Mouse (Mus musculus) ES-E14 (cell line): ENCODE measurements around the gene Fbxo36. TPM values are rescaled to one million over a fixed set of nuclear protein-coding genes. Genes with fewer than 3 reads are reported as not detected.

Source experiments
- DNase-seq: peaks from one replicate; pipeline ENCODE4 v3.0.0-alpha.2; 2013; ENCODE audit warnings: low read depth, low spot score
- H3K27ac ChIP-seq: 2 replicates; pipeline ENCODE4 v1.5.1; 2012; ENCODE audit warnings: low read depth, mild to moderate bottlenecking, low read length, moderate library complexity, mixed read lengths; ENCODE audit not compliant: poor library complexity, insufficient read depth, severe bottlenecking
- H3K36me3 ChIP-seq: 2 replicates; pipeline ENCODE4 v1.6.1; 2012; ENCODE audit warnings: mild to moderate bottlenecking, low read length, moderate library complexity, mixed read lengths; ENCODE audit not compliant: control insufficient read depth, poor library complexity, insufficient read depth, severe bottlenecking
- H3K4me1 ChIP-seq, 2 experiments: fragments of 150-350 bp in 1 of 2; sonication (generic) in 1 of 2; 2 replicates each; pipeline ENCODE4 v1.6.1; 2012; ENCODE audit warnings: low read length in 2 of 2, mild to moderate bottlenecking in 1 of 2, mixed read lengths in 1 of 2; ENCODE audit not compliant: control insufficient read depth in 2 of 2, insufficient read depth in 2 of 2, poor library complexity in 1 of 2
- H3K4me3 ChIP-seq, 2 experiments: fragments of 150-350 bp in 1 of 2; sonication (generic) in 1 of 2; 2 replicates each; pipeline ENCODE4 v1.5.1; 2012; ENCODE audit warnings: low read length in 2 of 2, low read depth in 1 of 2, mild to moderate bottlenecking in 1 of 2, mixed read lengths in 1 of 2; ENCODE audit not compliant: insufficient read depth in 1 of 2, poor library complexity in 1 of 2, severe bottlenecking in 1 of 2
- H3K9ac ChIP-seq: 2 replicates; pipeline ENCODE4 v1.6.1; 2012; ENCODE audit warnings: low read depth, mild to moderate bottlenecking, low read length, mixed read lengths; ENCODE audit not compliant: poor library complexity, insufficient read depth, severe bottlenecking
- H3K9me3 ChIP-seq: fragments of 150-350 bp; sonication (generic); 2 replicates; pipeline ENCODE4 v1.6.1; 2012; ENCODE audit warnings: low read depth, mild to moderate bottlenecking, low read length; ENCODE audit not compliant: control insufficient read depth, insufficient read depth
- CHD2 ChIP-seq: IDR thresholded peaks from 2 replicates; pipeline ENCODE4 v1.6.1; 2014; ENCODE audit warnings: mild to moderate bottlenecking, low read depth, low read length, inconsistent platforms
- HCFC1 ChIP-seq: IDR thresholded peaks from 2 replicates; pipeline ENCODE4 v1.6.1; 2012; ENCODE audit warnings: low read length, inconsistent platforms, borderline replicate concordance; ENCODE audit not compliant: insufficient read depth
- MAFK ChIP-seq: IDR thresholded peaks from 2 replicates; pipeline ENCODE4 v1.6.1; 2014; ENCODE audit warnings: mild to moderate bottlenecking, low read depth, low read length, inconsistent platforms; ENCODE audit not compliant: insufficient read depth
- ZC3H11A ChIP-seq: IDR thresholded peaks from 2 replicates; pipeline ENCODE4 v1.6.1; 2012; ENCODE audit warnings: low read depth, mild to moderate bottlenecking, inconsistent platforms, low read length, borderline replicate concordance
- ZNF384 ChIP-seq: IDR thresholded peaks from 2 replicates; pipeline ENCODE4 v1.6.1; 2012; ENCODE audit warnings: low read depth, low read length, inconsistent platforms
- in situ Hi-C, 2 experiments: fragments of 600-800 bp; cut with MboI; formaldehyde crosslinking; loops; one replicate each; pipeline ENCODE4 v1.15.1; 2025; ENCODE audit warnings: low sequenced_read_pairs in 2 of 2, inconsistent platforms in 1 of 2; ENCODE audit not compliant: unreplicated experiment in 2 of 2
- total RNA-seq: library from RNA; depleted of rRNA; stranded (reverse); fragments of 300-350 nt; gene quantifications from 2 replicates; pipeline ENCODE4 v1.2.3, GENCODE M21; 2012

Fbxo36 gene
- total RNA-seq, 1 experiment = 4.3 TPM

- 0 out of 2 replicates have a peak, but pooled peaks have one; percentile 42 for TF ChIP-seq ZNF384
- TF ChIP-seq HCFC1 = no peak
- H3K9me3 ChIP-seq = no peaks in the 10 kb centered on the region
- peaks cover 2% of the 10 kb centered on the region; the same call in 1 of the 2 replicates for H3K36me3 ChIP-seq
- in situ Hi-C loops = no loop called here
- DNase-seq = no peak
- H3K4me1 ChIP-seq = peaks cover 23% of the 10 kb centered on the region in 2 experiments
- H3K9ac ChIP-seq = peak overlapping the region; percentile 28; the same call in 1 of the 2 replicates
- H3K27ac ChIP-seq = peak overlapping the region; percentile 98; the same call in 1 of the 2 replicates
- peak overlapping the region; percentile 27 to 68 for H3K4me3 ChIP-seq
These were observed 8.1 kb downstream of the Fbxo36 start for GRCm38 (mm10) chr1:84847698-84848097.

- Histone ChIP-seq H3K4me1 (peaks cover 23% of the 10 kb centered on the region in 2 experiments), H3K36me3 (peaks cover 2% of the 10 kb centered on the region; the same call in 1 of the 2 replicates), H3K9me3 (no peaks in the 10 kb centered on the region), H3K9ac (peak overlapping the region; percentile 82), H3K27ac (peak overlapping the region; percentile 98; the same call in 1 of the 2 replicates), H3K4me3 (peak overlapping the region; percentile 27 to 68)
- TF ChIP-seq ZNF384 = no peak
- no peak for TF ChIP-seq MAFK
- no peak for TF ChIP-seq HCFC1
- TF ChIP-seq ZC3H11A = no peak
- no peak for TF ChIP-seq CHD2
- in situ Hi-C loops = no loop called here
- DNase-seq = no peak
These were observed 8.7 kb downstream of the Fbxo36 start for GRCm38 (mm10) chr1:84848335-84848734.

- H3K4me3 ChIP-seq = peak overlapping the region; percentile 27 to 68
- no peaks in the 10 kb centered on the region for H3K9me3 ChIP-seq
- H3K36me3 ChIP-seq = peaks cover 2% of the 10 kb centered on the region; the same call in 1 of the 2 replicates
- peak; percentile 82 for DNase-seq
- H3K27ac ChIP-seq = peak overlapping the region; percentile 98
- in situ Hi-C loops = no loop called here
- TF ChIP-seq HCFC1 (no peak), CHD2 (0 out of 2 replicates have a peak, but pooled peaks have one; percentile 41), ZNF384 (no peak), ZC3H11A (no peak)
- H3K9ac ChIP-seq = peak overlapping the region; percentile 82
- H3K4me1 ChIP-seq = peaks cover 23% of the 10 kb centered on the region in 2 experiments
These were observed 9.3 kb downstream of the Fbxo36 start for GRCm38 (mm10) chr1:84848801-84849455.

- H3K9me3 ChIP-seq = no peaks in the 10 kb centered on the region
- no peak for DNase-seq
- peak overlapping the region; percentile 27 to 68 for H3K4me3 ChIP-seq
- H3K36me3 ChIP-seq = peaks cover 2% of the 10 kb centered on the region; the same call in 1 of the 2 replicates
- TF ChIP-seq ZNF384 (0 out of 2 replicates have a peak, but pooled peaks have one; percentile 51), HCFC1 (no peak)
- in situ Hi-C loops = no loop called here
- peak overlapping the region; percentile 64; the same call in 1 of the 2 replicates for H3K9ac ChIP-seq
- peaks cover 23% of the 10 kb centered on the region in 2 experiments for H3K4me1 ChIP-seq
- peak overlapping the region; percentile 98 for H3K27ac ChIP-seq
These were observed 10.2 kb downstream of the Fbxo36 start for GRCm38 (mm10) chr1:84849804-84850203.

GRCm38 (mm10) chr1:84850471-84850870, 10.8 kb downstream of the Fbxo36 start:
- in situ Hi-C loops = no loop called here
- H3K27ac ChIP-seq = peak overlapping the region; percentile 74; the same call in 1 of the 2 replicates
- H3K9ac ChIP-seq = no peak overlapping the region

More at GRCm38 (mm10) chr1:84850471-84850870, 10.8 kb downstream of the Fbxo36 start:
- Histone ChIP-seq H3K36me3 (peaks cover 2% of the 10 kb centered on the region; the same call in 1 of the 2 replicates), H3K9me3 (no peaks in the 10 kb centered on the region), H3K4me1 (peaks cover 21 to 23% of the 10 kb centered on the region in 2 experiments), H3K4me3 (0 out of 4 replicates have a peak overlapping the region, but pooled peaks of 1 of the 2 experiments have one; percentile 12)
- no peak for DNase-seq
- TF ChIP-seq CHD2 (no peak), HCFC1 (no peak), ZNF384 (no peak), ZC3H11A (no peak), MAFK (no peak)
